Mouse (Mus musculus): ENCODE measurements around the gene Tox2. TPM values are rescaled to one million over a fixed set of nuclear protein-coding genes. Genes with fewer than 3 reads are reported as not detected.
A peak's percentile ranks its signal among the peaks of the same experiment; 100 is the strongest.

Tox2 gene
- polyA plus RNA-seq, 1 experiment from 2014 or later: 0.67 TPM

GRCm38 (mm10) chr2:163280636-163281322 lies 77.9 kb downstream of the Tox2 start:
- Histone ChIP-seq H3K4me1 (ENCODE audit: control insufficient read depth, low read depth, low read length) (no peaks in the 10 kb centered on the region), H3K27ac (ENCODE audit: low read length) (no peak overlapping the region), H3K27me3 (ENCODE audit: control insufficient read depth, insufficient read depth, low read depth, low read length) (no peaks in the 10 kb centered on the region), H3K36me3 (ENCODE audit: control insufficient read depth, insufficient read depth) (no peaks in the 10 kb centered on the region), H3K4me3 (ENCODE audit: low read depth, low read length) (no peak overlapping the region), H3K9me3 (replicated peaks; ENCODE audit: control insufficient read depth, low read length) (no peaks in the 10 kb centered on the region), H3K9ac (ENCODE audit: low read depth, low read length) (no peak overlapping the region), H3K4me2 (ENCODE audit: low read depth, low read length) (no peak overlapping the region)
- 0 out of 2 replicates have a peak, but pooled peaks have one; percentile 39 for ATAC-seq (ENCODE audit: low read depth)
- 47% methylated on average over 16 of the region's 23 CpGs for WGBS (ENCODE audit: insufficient replicate concordance)

- no peak overlapping the region for H3K4me2 ChIP-seq (ENCODE audit: low read depth, low read length)
- no peaks in the 10 kb centered on the region for H3K36me3 ChIP-seq (ENCODE audit: control insufficient read depth, insufficient read depth)
- ATAC-seq (ENCODE audit: low read depth): no peak
- no peaks in the 10 kb centered on the region for H3K9me3 ChIP-seq (replicated peaks; ENCODE audit: control insufficient read depth, low read length)
- H3K4me1 ChIP-seq (ENCODE audit: control insufficient read depth, low read depth, low read length): no peaks in the 10 kb centered on the region
- no peak overlapping the region for H3K27ac ChIP-seq (ENCODE audit: low read length)
- H3K9ac ChIP-seq (ENCODE audit: low read depth, low read length): no peak overlapping the region
- WGBS (ENCODE audit: insufficient replicate concordance): 51% methylated on average over 7 of the region's 7 CpGs
- H3K27me3 ChIP-seq (ENCODE audit: control insufficient read depth, insufficient read depth, low read depth, low read length): no peaks in the 10 kb centered on the region
- no peak overlapping the region for H3K4me3 ChIP-seq (ENCODE audit: low read depth, low read length)
These were observed 81.9 kb downstream of the Tox2 start for GRCm38 (mm10) chr2:163284856-163285255.

- no peak for ATAC-seq (ENCODE audit: low read depth)
- Histone ChIP-seq H3K4me2 (ENCODE audit: low read depth, low read length) (no peak overlapping the region), H3K9ac (ENCODE audit: low read depth, low read length) (no peak overlapping the region), H3K4me3 (ENCODE audit: low read depth, low read length) (no peak overlapping the region), H3K27me3 (ENCODE audit: control insufficient read depth, insufficient read depth, low read depth, low read length) (no peaks in the 10 kb centered on the region), H3K27ac (ENCODE audit: low read length) (no peak overlapping the region), H3K36me3 (ENCODE audit: control insufficient read depth, insufficient read depth) (no peaks in the 10 kb centered on the region), H3K4me1 (ENCODE audit: control insufficient read depth, low read depth, low read length) (no peaks in the 10 kb centered on the region), H3K9me3 (replicated peaks; ENCODE audit: control insufficient read depth, low read length) (no peaks in the 10 kb centered on the region)
- WGBS (ENCODE audit: insufficient replicate concordance): 13% methylated on average over 9 of the region's 9 CpGs
These were observed 82.4 kb downstream of the Tox2 start for GRCm38 (mm10) chr2:163285335-163285734.

- Histone ChIP-seq H3K36me3 (ENCODE audit: control insufficient read depth, insufficient read depth) (no peaks in the 10 kb centered on the region), H3K4me2 (ENCODE audit: low read depth, low read length) (no peak overlapping the region), H3K27me3 (ENCODE audit: control insufficient read depth, insufficient read depth, low read depth, low read length) (no peaks in the 10 kb centered on the region), H3K9ac (ENCODE audit: low read depth, low read length) (no peak overlapping the region), H3K4me3 (ENCODE audit: low read depth, low read length) (no peak overlapping the region), H3K4me1 (ENCODE audit: control insufficient read depth, low read depth, low read length) (no peaks in the 10 kb centered on the region), H3K9me3 (replicated peaks; ENCODE audit: control insufficient read depth, low read length) (no peaks in the 10 kb centered on the region), H3K27ac (ENCODE audit: low read length) (no peak overlapping the region)
- ATAC-seq (ENCODE audit: low read depth): peak; percentile 51; the same call in 1 of the 2 replicates
- 26% methylated on average over 7 of the region's 7 CpGs for WGBS (ENCODE audit: insufficient replicate concordance)
These were observed 82.8 kb downstream of the Tox2 start for GRCm38 (mm10) chr2:163285762-163286161.

- Histone ChIP-seq H3K9me3 (replicated peaks; ENCODE audit: control insufficient read depth, low read length) (no peaks in the 10 kb centered on the region), H3K27me3 (ENCODE audit: control insufficient read depth, insufficient read depth, low read depth, low read length) (0 out of 2 replicates have a peak, but pooled peaks cover 2% of the 10 kb centered on the region), H3K9ac (ENCODE audit: low read depth, low read length) (no peak overlapping the region), H3K36me3 (ENCODE audit: control insufficient read depth, insufficient read depth) (no peaks in the 10 kb centered on the region), H3K4me1 (ENCODE audit: control insufficient read depth, low read depth, low read length) (no peaks in the 10 kb centered on the region), H3K4me3 (ENCODE audit: low read depth, low read length) (no peak overlapping the region), H3K4me2 (ENCODE audit: low read depth, low read length) (no peak overlapping the region), H3K27ac (ENCODE audit: low read length) (no peak overlapping the region)
- 15% methylated on average over 21 of the region's 21 CpGs for WGBS (ENCODE audit: insufficient replicate concordance)
- no peak for ATAC-seq (ENCODE audit: low read depth)
These were observed 86.0 kb downstream of the Tox2 start for GRCm38 (mm10) chr2:163288881-163289379.

- Histone ChIP-seq H3K27ac (ENCODE audit: low read length) (no peak overlapping the region), H3K4me2 (ENCODE audit: low read depth, low read length) (no peak overlapping the region), H3K4me1 (ENCODE audit: control insufficient read depth, low read depth, low read length) (no peaks in the 10 kb centered on the region), H3K27me3 (ENCODE audit: control insufficient read depth, insufficient read depth, low read depth, low read length) (no peaks in the 10 kb centered on the region), H3K9ac (ENCODE audit: low read depth, low read length) (no peak overlapping the region), H3K36me3 (ENCODE audit: control insufficient read depth, insufficient read depth) (no peaks in the 10 kb centered on the region), H3K4me3 (ENCODE audit: low read depth, low read length) (no peak overlapping the region), H3K9me3 (replicated peaks; ENCODE audit: control insufficient read depth, low read length) (no peaks in the 10 kb centered on the region)
- WGBS (ENCODE audit: insufficient replicate concordance): 46% methylated on average over 11 of the region's 11 CpGs
- no peak for ATAC-seq (ENCODE audit: low read depth)
These were observed 94.2 kb downstream of the Tox2 start for GRCm38 (mm10) chr2:163296999-163297630.

- WGBS (ENCODE audit: insufficient replicate concordance): 52% methylated on average over 14 of the region's 14 CpGs
- no peak overlapping the region for H3K4me3 ChIP-seq (ENCODE audit: low read depth, low read length)
- no peaks in the 10 kb centered on the region for H3K9me3 ChIP-seq (replicated peaks; ENCODE audit: control insufficient read depth, low read length)
- no peaks in the 10 kb centered on the region for H3K36me3 ChIP-seq (ENCODE audit: control insufficient read depth, insufficient read depth)
- no peak overlapping the region for H3K4me2 ChIP-seq (ENCODE audit: low read depth, low read length)
- no peak overlapping the region for H3K27ac ChIP-seq (ENCODE audit: low read length)
- H3K27me3 ChIP-seq (ENCODE audit: control insufficient read depth, insufficient read depth, low read depth, low read length): no peaks in the 10 kb centered on the region
- no peak for ATAC-seq (ENCODE audit: low read depth)
- H3K9ac ChIP-seq (ENCODE audit: low read depth, low read length): no peak overlapping the region
- H3K4me1 ChIP-seq (ENCODE audit: control insufficient read depth, low read depth, low read length): no peaks in the 10 kb centered on the region
These were observed 97.4 kb downstream of the Tox2 start for GRCm38 (mm10) chr2:163300069-163301060.

GRCm38 (mm10) chr2:163301641-163302040 lies 98.7 kb downstream of the Tox2 start:
- Histone ChIP-seq H3K9ac (ENCODE audit: low read depth, low read length) (no peak overlapping the region), H3K9me3 (replicated peaks; ENCODE audit: control insufficient read depth, low read length) (no peaks in the 10 kb centered on the region), H3K27ac (ENCODE audit: low read length) (no peak overlapping the region), H3K4me1 (ENCODE audit: control insufficient read depth, low read depth, low read length) (no peaks in the 10 kb centered on the region), H3K27me3 (ENCODE audit: control insufficient read depth, insufficient read depth, low read depth, low read length) (no peaks in the 10 kb centered on the region), H3K4me3 (ENCODE audit: low read depth, low read length) (no peak overlapping the region), H3K36me3 (ENCODE audit: control insufficient read depth, insufficient read depth) (no peaks in the 10 kb centered on the region), H3K4me2 (ENCODE audit: low read depth, low read length) (no peak overlapping the region)
- no peak for ATAC-seq (ENCODE audit: low read depth)
- WGBS (ENCODE audit: insufficient replicate concordance): 40% methylated on average over 5 of the region's 5 CpGs

Data from liver, embryonic 16.5 days (tissue).